17 mouse cellular contexts compared by ENCODE assay signal in genomic region chr5:99684023-99684422, GRCm38 (mm10).
"Had no signal": no experiment of that assay in that cellular context is flagged by ENCODE, and none has a peak within 500 bp of the region (broad histone marks: within the 10 kb centered on the region; RNA-seq: fewer than 3 reads in every experiment).

No protein-coding gene starts in this region.

- H3K27ac ChIP-seq: neural tube, embryonic 12.5 days; neural tube, embryonic 13.5 days; neural tube, embryonic 15.5 days; stomach, embryonic 15.5 days; stomach, postnatal 0 days had no signal

- DNase-seq: retina, postnatal 1 day; right cerebral cortex, adult 18-20 months; right cerebral cortex, postnatal 14 days; right cerebral cortex, postnatal 25 days; right cerebral cortex, postnatal 4 days; spleen, adult 18-20 months; thymus, adult 18-20 months; thymus, adult 2 months; thymus, postnatal 14 days; thymus, postnatal 25 days; thymus, postnatal 36 days; thymus, postnatal 4 days had no signal

- H3K4me1 ChIP-seq: neural tube, embryonic 12.5 days; stomach, embryonic 15.5 days had no signal

- H3K9me3 ChIP-seq: neural tube, embryonic 12.5 days; neural tube, embryonic 13.5 days; neural tube, embryonic 15.5 days; stomach, embryonic 15.5 days had no signal

- H3K4me3 ChIP-seq: neural tube, embryonic 12.5 days; neural tube, embryonic 13.5 days; neural tube, embryonic 15.5 days; stomach, embryonic 15.5 days had no signal

- H3K27me3 ChIP-seq: neural tube, embryonic 12.5 days; neural tube, embryonic 13.5 days; neural tube, embryonic 15.5 days; stomach, embryonic 15.5 days had no signal

- H3K9ac ChIP-seq: neural tube, embryonic 12.5 days; neural tube, embryonic 13.5 days; neural tube, embryonic 15.5 days; stomach, embryonic 15.5 days had no signal

- H3K4me2 ChIP-seq: neural tube, embryonic 12.5 days; neural tube, embryonic 13.5 days; neural tube, embryonic 15.5 days; stomach, embryonic 15.5 days had no signal

- H3K36me3 ChIP-seq: neural tube, embryonic 12.5 days; neural tube, embryonic 13.5 days; neural tube, embryonic 15.5 days; stomach, embryonic 15.5 days had no signal
